Mouse (Mus musculus) retina, embryonic 14.5 days (tissue): ENCODE measurements around the gene Rab11fip4.

Experiments used
- DNase-seq: peaks from one replicate; pipeline ENCODE4 v3.0.0-alpha.2; 2015; ENCODE audit warnings: low spot score

The Rab11fip4 gene

GRCm38 (mm10) chr11:79654407-79654831 lies 63.4 kb downstream of the Rab11fip4 start:
- DNase-seq: no peak

- no peak for DNase-seq
Measured at GRCm38 (mm10) chr11:79655592-79655991, 64.6 kb downstream of the Rab11fip4 start.

GRCm38 (mm10) chr11:79656491-79656890 lies 65.5 kb downstream of the Rab11fip4 start:
- no peak for DNase-seq

- DNase-seq: no peak
Measured at GRCm38 (mm10) chr11:79657053-79657452, 66.0 kb downstream of the Rab11fip4 start.

GRCm38 (mm10) chr11:79658205-79658825 lies 67.3 kb downstream of the Rab11fip4 start:
- DNase-seq: no peak

- peak; percentile 89 for DNase-seq
Measured at GRCm38 (mm10) chr11:79660361-79661205, 69.6 kb downstream of the Rab11fip4 start.

GRCm38 (mm10) chr11:79661877-79662545 lies 71.0 kb downstream of the Rab11fip4 start:
- no peak for DNase-seq

- no peak for DNase-seq
Measured at GRCm38 (mm10) chr11:79663158-79663557, 72.1 kb downstream of the Rab11fip4 start.

GRCm38 (mm10) chr11:79663570-79663969 lies 72.6 kb downstream of the Rab11fip4 start:
- no peak for DNase-seq

- no peak for DNase-seq
Measured at GRCm38 (mm10) chr11:79666544-79666943, 75.5 kb downstream of the Rab11fip4 start.

- no peak for DNase-seq
Measured at GRCm38 (mm10) chr11:79669210-79669609, 78.2 kb downstream of the Rab11fip4 start.

- DNase-seq: no peak
Measured at GRCm38 (mm10) chr11:79669947-79670346, 78.9 kb downstream of the Rab11fip4 start.

- DNase-seq: no peak
Measured at GRCm38 (mm10) chr11:79670411-79670945, 79.5 kb downstream of the Rab11fip4 start.

- peak; percentile 64 for DNase-seq
Measured at GRCm38 (mm10) chr11:79671668-79672281, 80.8 kb downstream of the Rab11fip4 start.

- no peak for DNase-seq
Measured at GRCm38 (mm10) chr11:79673072-79673471, 82.1 kb downstream of the Rab11fip4 start.

- no peak for DNase-seq
Measured at GRCm38 (mm10) chr11:79673717-79674116, 82.7 kb downstream of the Rab11fip4 start.

- no peak for DNase-seq
Measured at GRCm38 (mm10) chr11:79674231-79674630, 83.2 kb downstream of the Rab11fip4 start.

GRCm38 (mm10) chr11:79674632-79675031 lies 83.6 kb downstream of the Rab11fip4 start:
- no peak for DNase-seq

- no peak for DNase-seq
Measured at GRCm38 (mm10) chr11:79675285-79675684, 84.3 kb downstream of the Rab11fip4 start.

GRCm38 (mm10) chr11:79675994-79676393 lies 85.0 kb downstream of the Rab11fip4 start:
- DNase-seq: no peak

GRCm38 (mm10) chr11:79676483-79676967 lies 85.5 kb downstream of the Rab11fip4 start:
- DNase-seq: no peak

GRCm38 (mm10) chr11:79677402-79677801 lies 86.4 kb downstream of the Rab11fip4 start:
- no peak for DNase-seq
